Mouse (Mus musculus): ENCODE data around the gene Ptprn2. TPM values are rescaled to one million over a fixed set of nuclear protein-coding genes. Genes with fewer than 3 reads are reported as not detected.

Gene Ptprn2
- total and polyA plus RNA-seq, 3 experiments: 0.17 TPM; not detected in 2

DNA sequence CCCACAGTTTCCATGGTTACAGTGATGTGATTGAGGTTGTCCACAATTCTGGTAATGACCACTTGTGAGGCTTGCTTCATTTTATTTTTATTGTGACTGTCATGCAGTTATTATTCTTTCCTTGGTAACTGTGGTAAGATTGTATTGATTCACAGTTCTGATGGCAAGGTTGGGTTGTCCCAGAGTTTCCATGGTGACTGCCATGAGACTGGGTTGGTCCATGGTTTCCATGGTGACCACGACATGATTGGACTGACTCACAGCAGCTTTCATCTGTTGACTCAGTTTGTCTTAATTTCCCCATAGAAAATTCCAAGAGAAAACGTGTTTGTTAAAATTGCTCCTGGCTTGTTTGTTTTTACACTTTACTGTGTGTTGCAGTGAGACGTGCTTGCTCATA lies 225.2 kb downstream of the Ptprn2 start:
- Histone ChIP-seq H3K4me1 (ENCODE audit: control insufficient read depth in 1 of 2, insufficient read depth in 2 of 2) (peaks cover 2 to 6% of the 10 kb centered on the region in 2 experiments; a peak in 3 of 4 replicates), H3K79me2 (replicated peaks; ENCODE audit: control insufficient read depth, extremely low read depth, insufficient read depth, poor library complexity, severe bottlenecking) (no peaks in the 10 kb centered on the region), H3K9me3 (replicated peaks; ENCODE audit: low read length) (no peaks in the 10 kb centered on the region), H3K27me3 (replicated peaks) (peaks cover 25% of the 10 kb centered on the region), H3K27ac (ENCODE audit: insufficient read depth, low read depth) (no peak overlapping the region), H3K4me2 (ENCODE audit: insufficient read depth, low read depth, poor library complexity, severe bottlenecking) (no peak overlapping the region), H3K4me3 (replicated peaks in 1 of 3; ENCODE audit: low read depth in 2 of 3, low read length in 2 of 3, poor library complexity in 1 of 3) (no peak overlapping the region), H3K9ac (ENCODE audit: insufficient read depth, low read depth) (no peak overlapping the region), H3K36me3 (replicated peaks in 1 of 2; ENCODE audit: control insufficient read depth in 1 of 2, insufficient read depth in 1 of 2, low read length in 1 of 2) (no peaks in the 10 kb centered on the region)
- in situ Hi-C loops (cut with MboI; ENCODE audit: low pct_ligation_motif_present, low pct_unique_long_range_greater_than_20kb, low sequenced_read_pairs) (no loop called here), dilution Hi-C loops (cut with MboI; ENCODE audit: extremely low pct_ligation_motif_present, extremely low pct_unique_long_range_greater_than_20kb, low sequenced_read_pairs) (no loop called here)
- no peak for TF ChIP-seq HCFC1 (IDR thresholded peaks at IDR 0.05; ENCODE audit: low read depth, low read length)
- no peak for TF ChIP-seq NRF1 (IDR thresholded peaks at IDR 0.05; ENCODE audit: low read depth, low read length)
- no peak for TF ChIP-seq ETS1 (conservative IDR thresholded peaks at IDR 0.05; ENCODE audit: low read depth, low read length)
- TF ChIP-seq CHD2 (IDR thresholded peaks at IDR 0.05; ENCODE audit: low read length): no peak
- TF ChIP-seq TCF12 (IDR thresholded peaks at IDR 0.05; ENCODE audit: low read depth, low read length): no peak
- no peak for TF ChIP-seq USF1 (IDR thresholded peaks at IDR 0.05; ENCODE audit: low read depth, low read length)
- no peak for TF ChIP-seq ZNF384 (IDR thresholded peaks at IDR 0.05; ENCODE audit: low read depth, low read length)
- no peak for TF ChIP-seq SIN3A (IDR thresholded peaks at IDR 0.05; ENCODE audit: low read length)
- no peak for TF ChIP-seq USF2 (conservative IDR thresholded peaks at IDR 0.05; ENCODE audit: low read depth, low read length)
- TF ChIP-seq UBTF (IDR thresholded peaks at IDR 0.05; ENCODE audit: low read depth, low read length): no peak
- DNase-seq (ENCODE audit: extremely low read depth): no peak

GRCm38 (mm10) chr12:116711133-116711532 lies 225.6 kb downstream of the Ptprn2 start:
- no peaks in the 10 kb centered on the region for H3K36me3 ChIP-seq (replicated peaks in 1 of 2; ENCODE audit: control insufficient read depth in 1 of 2, insufficient read depth in 1 of 2, low read length in 1 of 2)
- no peak overlapping the region for H3K27ac ChIP-seq (ENCODE audit: insufficient read depth, low read depth)
- no peaks in the 10 kb centered on the region for H3K9me3 ChIP-seq (replicated peaks; ENCODE audit: low read length)
- no peak overlapping the region for H3K4me3 ChIP-seq (replicated peaks in 1 of 3; ENCODE audit: low read depth in 2 of 3, low read length in 2 of 3, poor library complexity in 1 of 3)
- no peak overlapping the region for H3K9ac ChIP-seq (ENCODE audit: insufficient read depth, low read depth)
- in situ Hi-C loops (cut with MboI; ENCODE audit: low pct_ligation_motif_present, low pct_unique_long_range_greater_than_20kb, low sequenced_read_pairs): no loop called here
- dilution Hi-C loops (cut with MboI; ENCODE audit: extremely low pct_ligation_motif_present, extremely low pct_unique_long_range_greater_than_20kb, low sequenced_read_pairs): no loop called here
- TF ChIP-seq USF1 (IDR thresholded peaks at IDR 0.05; ENCODE audit: low read depth, low read length): no peak
- no peak for TF ChIP-seq IRF4 (IDR thresholded peaks at IDR 0.05; ENCODE audit: low read depth, low read length)
- peaks cover 25% of the 10 kb centered on the region for H3K27me3 ChIP-seq (replicated peaks)
- H3K79me2 ChIP-seq (replicated peaks; ENCODE audit: control insufficient read depth, extremely low read depth, insufficient read depth, poor library complexity, severe bottlenecking): no peaks in the 10 kb centered on the region
- H3K4me2 ChIP-seq (ENCODE audit: insufficient read depth, low read depth, poor library complexity, severe bottlenecking): no peak overlapping the region
- H3K4me1 ChIP-seq (ENCODE audit: control insufficient read depth in 1 of 2, insufficient read depth in 2 of 2): peaks cover 2 to 6% of the 10 kb centered on the region in 2 experiments; a peak in 3 of 4 replicates
- DNase-seq (ENCODE audit: extremely low read depth): no peak

DNA sequence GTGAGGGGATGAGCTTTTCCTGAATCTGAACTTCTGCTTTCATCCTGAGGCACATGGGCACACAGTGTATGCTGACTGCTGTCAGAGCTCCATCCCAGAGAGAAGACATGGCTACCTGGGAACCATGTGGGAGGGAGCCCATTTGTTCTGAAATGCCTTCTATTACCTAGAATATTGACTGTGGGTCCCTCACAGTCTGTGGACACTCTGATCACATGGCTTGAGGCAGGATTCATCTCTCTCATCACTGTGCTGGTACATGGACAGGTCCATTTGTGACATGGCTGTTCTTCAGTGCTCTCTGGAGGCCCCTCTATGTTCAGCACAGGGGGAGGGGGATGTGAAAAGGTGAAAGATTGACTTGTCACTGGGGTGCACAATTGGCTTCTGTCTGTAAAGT lies 227.6 kb downstream of the Ptprn2 start:
- Histone ChIP-seq H3K4me1 (ENCODE audit: control insufficient read depth in 1 of 2, insufficient read depth in 2 of 2) (peaks cover 2 to 6% of the 10 kb centered on the region in 2 experiments; a peak in 3 of 4 replicates), H3K9ac (ENCODE audit: insufficient read depth, low read depth) (no peak overlapping the region), H3K36me3 (replicated peaks in 1 of 2; ENCODE audit: control insufficient read depth in 1 of 2, insufficient read depth in 1 of 2, low read length in 1 of 2) (no peaks in the 10 kb centered on the region), H3K27me3 (replicated peaks) (peaks cover 26% of the 10 kb centered on the region), H3K4me3 (replicated peaks in 1 of 3; ENCODE audit: low read depth in 2 of 3, low read length in 2 of 3, poor library complexity in 1 of 3) (no peak overlapping the region), H3K9me3 (replicated peaks; ENCODE audit: low read length) (no peaks in the 10 kb centered on the region), H3K4me2 (ENCODE audit: insufficient read depth, low read depth, poor library complexity, severe bottlenecking) (no peak overlapping the region), H3K27ac (ENCODE audit: insufficient read depth, low read depth) (no peak overlapping the region), H3K79me2 (replicated peaks; ENCODE audit: control insufficient read depth, extremely low read depth, insufficient read depth, poor library complexity, severe bottlenecking) (no peaks in the 10 kb centered on the region)
- no peak for DNase-seq (ENCODE audit: extremely low read depth)
- in situ Hi-C loops (cut with MboI; ENCODE audit: low pct_ligation_motif_present, low pct_unique_long_range_greater_than_20kb, low sequenced_read_pairs): no loop called here
- dilution Hi-C loops (cut with MboI; ENCODE audit: extremely low pct_ligation_motif_present, extremely low pct_unique_long_range_greater_than_20kb, low sequenced_read_pairs): no loop called here
- no peak for TF ChIP-seq HCFC1 (IDR thresholded peaks at IDR 0.05; ENCODE audit: low read depth, low read length)
- no peak for TF ChIP-seq CHD1 (IDR thresholded peaks at IDR 0.05; ENCODE audit: low read depth, low read length)
- TF ChIP-seq USF2 (conservative IDR thresholded peaks at IDR 0.05; ENCODE audit: low read depth, low read length): no peak
- TF ChIP-seq MAX (IDR thresholded peaks at IDR 0.05; ENCODE audit: low read length): no peak
- TF ChIP-seq ELF1 (IDR thresholded peaks at IDR 0.05; ENCODE audit: low read depth, low read length): no peak
- TF ChIP-seq TCF12 (IDR thresholded peaks at IDR 0.05; ENCODE audit: low read depth, low read length): no peak
- TF ChIP-seq RCOR1 (conservative IDR thresholded peaks at IDR 0.05; ENCODE audit: low read depth, low read length): no peak
- no peak for TF ChIP-seq MYC (IDR thresholded peaks at IDR 0.05; ENCODE audit: low read depth, low read length)
